Mouse (Mus musculus): Measurements from ENCODE around the gene Hbp1.

DNA sequence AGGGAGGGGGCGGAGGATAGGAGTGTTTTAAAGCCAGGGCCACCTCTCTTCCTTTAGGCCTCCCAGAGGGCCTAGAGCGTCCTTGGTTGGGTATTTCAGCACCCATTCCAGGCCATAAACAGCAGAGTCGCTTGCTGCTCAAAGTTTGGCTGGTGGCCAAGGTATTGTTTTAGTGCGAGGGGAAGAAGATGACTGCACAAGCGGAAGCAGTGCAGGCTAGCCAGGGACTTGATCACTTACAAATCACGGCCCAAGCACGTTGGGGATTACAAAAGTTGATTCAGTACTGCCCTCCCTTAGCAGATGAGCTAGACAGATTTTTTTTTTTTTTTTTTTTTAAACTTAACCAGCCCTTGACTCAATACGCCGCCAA, 310 bp upstream of the Hbp1 start:
- 0 out of 2 replicates have a peak, but pooled peaks have one; percentile 5 for TF ChIP-seq EP300 (IDR thresholded peaks at IDR 0.05; ENCODE audit: low read depth)
- TF ChIP-seq CTCF (IDR thresholded peaks at IDR 0.05; ENCODE audit: low read depth) = no peak

Data from liver, postnatal 0 days (tissue).